Mouse (Mus musculus) leukemia stem cell, adult 10-12 weeks (primary cell): ENCODE data around the gene Olfr435. TPM values are rescaled to one million over a fixed set of nuclear protein-coding genes. Genes with fewer than 3 reads are reported as not detected.

ENCODE experiments used
- polyA plus RNA-seq: library from polyadenylated mRNA; stranded (reverse); fragments of >175 nt; gene quantifications from 2 replicates; pipeline ENCODE4 v1.2.3, GENCODE M21; 2012; ENCODE audit warnings: low replicate concordance

Gene Olfr435
- polyA plus RNA-seq: not detected in 2 replicates

GRCm38 (mm10) chr6:43196781-43197180 is at the start of gene Olfr435:
TSS of gene Olfr435 (plus strand) at chr6:43197146.

GRCm38 (mm10) chr6:43162982-43163381 is 34.0 kb upstream of the Olfr435 start, which contains the start of gene Olfr437:
TSS of gene Olfr437 (plus strand) at chr6:43163282.

GRCm38 (mm10) chr6:43171840-43172239 is 25.1 kb upstream of the Olfr435 start, which contains the start of gene Olfr13:
TSS of gene Olfr13 (plus strand) at chr6:43172140.

GRCm38 (mm10) chr6:43212873-43213272 is 15.9 kb downstream of the Olfr435 start, which contains the start of gene Olfr434:
TSS of gene Olfr434 (plus strand) at chr6:43213021.

GRCm38 (mm10) chr6:43231255-43231654 is 34.3 kb downstream of the Olfr435 start, which contains the start of gene Olfr47:
TSS of gene Olfr47 (plus strand) at chr6:43231529.

Other genes with a start within 250 kb of the Olfr435 start
- gene Olfr444, start 248.1 kb upstream of the Olfr435 start, polyA plus RNA-seq: not detected in 2 replicates
- gene Olfr441, start 90.8 kb upstream of the Olfr435 start, polyA plus RNA-seq: not detected in 2 replicates
- not detected in 2 replicates for gene Olfr237-ps1, start 50.6 kb upstream of the Olfr435 start, polyA plus RNA-seq
- gene Olfr437, start 33.9 kb upstream of the Olfr435 start, polyA plus RNA-seq: not detected in 2 replicates
- gene Olfr13, start 25.0 kb upstream of the Olfr435 start, polyA plus RNA-seq: not detected in 2 replicates
- not detected in 2 replicates for gene Olfr434, start 15.9 kb downstream of the Olfr435 start, polyA plus RNA-seq
- gene Olfr47, start 34.4 kb downstream of the Olfr435 start, polyA plus RNA-seq: not detected in 2 replicates
- gene Arhgef5, start 68.4 kb downstream of the Olfr435 start, polyA plus RNA-seq: 0.06 and 0.56 TPM in 2 replicates
- 0.17 TPM in 1 of 2 replicates, not detected in the other for gene Nobox, start 112.4 kb downstream of the Olfr435 start, polyA plus RNA-seq